Mouse (Mus musculus) neutrophil, adult 83 days (primary cell): ENCODE data around the gene Dcaf7. TPM values are rescaled to one million over a fixed set of nuclear protein-coding genes. Genes with fewer than 3 reads are reported as not detected.

Source experiments
- total RNA-seq, 2 experiments: library from RNA; stranded (reverse); gene quantifications; one replicate each; pipeline ENCODE4 v1.2.4; 2023

Dcaf7 gene
- total RNA-seq, result 10 to 100 TPM; 54.0 to 54.2 TPM

GRCm38 (mm10) chr11:106036548-106037417 is at the start of gene Dcaf7:
Gene Dcaf7 (plus strand): TSS chr11:106036872.

DNA sequence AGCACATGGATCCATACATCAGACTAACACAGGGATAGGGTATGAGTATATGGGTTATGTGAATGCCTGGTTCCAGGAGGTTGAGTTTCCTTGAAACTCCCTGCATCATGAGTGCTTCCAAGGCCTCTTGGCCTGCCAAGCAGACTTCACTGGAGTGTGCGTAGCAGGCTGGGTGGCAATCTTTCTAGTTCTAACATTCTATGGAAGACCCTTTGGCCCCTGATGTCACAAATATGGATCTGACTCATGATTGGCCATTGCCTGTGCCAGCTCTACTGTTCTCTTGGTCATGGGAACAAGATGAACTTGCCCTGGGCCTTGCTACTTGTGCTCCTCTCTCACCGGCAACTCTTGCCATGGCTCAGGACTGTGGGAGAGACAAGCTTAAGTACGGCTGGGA is 42.3 kb upstream of the Dcaf7 start, which contains the start of gene Ace3:
TSS of gene Ace3 (plus strand) at position 301 of the 400 bp plus-strand sequence.

DNA sequence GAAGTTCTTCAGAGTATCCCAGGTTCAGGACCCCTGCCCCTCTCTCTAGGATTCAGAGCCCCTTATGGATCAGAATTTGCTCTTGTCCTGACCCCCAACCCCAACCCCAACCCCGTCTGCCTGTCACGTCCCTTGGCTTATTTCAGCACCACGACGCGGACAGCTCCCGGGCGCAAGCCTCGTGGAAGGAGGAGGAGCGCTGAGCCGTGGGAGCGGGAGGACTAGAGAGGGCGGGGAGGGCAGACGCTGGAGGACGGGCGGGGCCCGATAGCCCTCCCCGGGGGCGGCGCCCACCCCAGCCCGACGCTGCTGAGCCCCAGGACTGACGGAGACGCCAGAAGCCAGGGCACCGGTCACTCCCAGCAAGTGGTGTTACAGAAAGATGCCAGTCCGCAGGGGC is 28.9 kb upstream of the Dcaf7 start, which contains the start of gene Kcnh6:
TSS of gene Kcnh6 (plus strand) at position 304 of the 400 bp plus-strand sequence.

GRCm38 (mm10) chr11:106065923-106066571 is 29.4 kb downstream of the Dcaf7 start, which contains the start of gene Taco1:
Gene Taco1 (plus strand): TSS chr11:106066061.

DNA sequence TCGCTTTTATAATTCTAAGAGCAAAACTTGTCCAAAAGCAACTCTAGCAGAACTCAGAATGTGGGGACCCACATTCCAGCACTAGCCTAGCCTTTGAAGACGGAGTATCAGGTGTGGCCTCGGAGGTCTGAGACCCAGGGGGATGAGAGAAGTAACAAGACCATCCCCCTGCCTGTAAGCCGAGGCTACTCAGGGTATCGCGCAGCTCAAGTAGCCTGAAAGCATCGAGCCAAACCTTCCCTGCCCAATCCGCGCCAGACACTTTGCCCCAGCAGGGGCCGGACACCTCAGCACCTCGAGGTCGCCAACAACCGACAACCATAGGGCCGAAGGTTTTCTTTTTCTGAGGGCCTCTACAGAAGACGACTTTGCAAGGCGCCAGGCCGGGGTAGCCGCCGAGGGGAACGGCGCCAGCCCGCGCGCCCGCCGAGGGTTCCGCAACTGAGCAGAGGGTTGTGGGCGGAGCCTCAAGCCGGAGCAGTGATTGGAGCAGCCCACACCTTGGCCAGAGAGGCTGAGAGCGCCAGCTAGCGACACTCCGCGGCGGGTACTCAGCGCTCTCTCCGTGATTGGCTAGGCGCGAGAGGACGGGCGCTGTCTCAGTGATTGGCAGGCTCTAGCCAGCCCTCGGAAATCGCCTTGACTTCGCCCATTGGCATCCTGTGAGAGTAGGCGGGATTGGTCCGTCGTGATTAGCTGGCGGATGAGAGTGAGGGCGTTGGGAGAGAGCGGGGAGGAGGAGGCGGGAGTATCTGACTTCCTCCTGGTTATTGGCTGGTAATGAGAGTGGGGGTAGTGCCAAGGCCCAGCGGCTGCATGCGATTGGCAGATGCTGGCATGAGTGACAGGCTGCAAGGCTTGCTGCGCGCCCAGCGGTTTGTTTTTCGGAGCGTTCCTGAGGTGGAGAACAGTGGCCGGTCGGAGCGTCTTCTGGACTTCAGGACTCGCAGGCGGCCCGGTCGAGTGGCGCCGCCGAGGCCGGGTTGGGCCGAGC is 47.3 kb downstream of the Dcaf7 start, which contains the start of gene Map3k3:
TSS of gene Map3k3 (plus strand) at position 906 of the 994 bp plus-strand sequence.

Other genes starting within 250 kb of the Dcaf7 start
- not detected for gene Cyb561, start 83.5 kb upstream of the Dcaf7 start, total RNA-seq
- 1 to 10 TPM; 5.0 to 6.7 TPM for gene Ace, start 68.9 kb upstream of the Dcaf7 start, total RNA-seq
- not detected for gene Ace3, start 42.2 kb upstream of the Dcaf7 start, total RNA-seq
- gene Kcnh6, start 28.7 kb upstream of the Dcaf7 start, total RNA-seq, result under 1 TPM in 1 of 2 experiments, not detected in 1; 0.35 TPM
- gene Taco1, start 29.2 kb downstream of the Dcaf7 start, total RNA-seq, result 1 to 10 TPM; 6.3 to 7.6 TPM
- gene Map3k3, start 47.7 kb downstream of the Dcaf7 start, total RNA-seq, result 100 to 1,000 TPM; 157 to 191 TPM
- gene Gm10840, start 124.0 kb downstream of the Dcaf7 start, total RNA-seq, result 1 to 10 TPM; 1.5 to 3.6 TPM
- gene Limd2, start 124.0 kb downstream of the Dcaf7 start, total RNA-seq, result 100 to 1,000 TPM; 377 to 397 TPM
- 10 to 100 TPM; 21.4 to 23.2 TPM for gene Strada, start 165.3 kb downstream of the Dcaf7 start, total RNA-seq
- gene Ccdc47, start 179.5 kb downstream of the Dcaf7 start, total RNA-seq, result 10 to 100 TPM; 35.7 to 40.9 TPM
- 10 to 100 TPM; 37.1 to 38.6 TPM for gene Ddx42, start 180.1 kb downstream of the Dcaf7 start, total RNA-seq
- gene Ftsj3, start 219.2 kb downstream of the Dcaf7 start, total RNA-seq, result 10 to 100 TPM; 16.3 to 20.8 TPM
- 10 to 100 TPM; 34.9 to 37.9 TPM for gene Psmc5, start 219.3 kb downstream of the Dcaf7 start, total RNA-seq
- 10 to 100 TPM; 79.7 to 89.9 TPM for gene Smarcd2, start 236.1 kb downstream of the Dcaf7 start, total RNA-seq
- gene Tcam1, start 239.8 kb downstream of the Dcaf7 start, total RNA-seq, result under 1 TPM in 1 of 2 experiments, not detected in 1; 0.29 TPM